Comparison of ENCODE assay signal across 8 mouse cellular contexts in the genomic region with DNA sequence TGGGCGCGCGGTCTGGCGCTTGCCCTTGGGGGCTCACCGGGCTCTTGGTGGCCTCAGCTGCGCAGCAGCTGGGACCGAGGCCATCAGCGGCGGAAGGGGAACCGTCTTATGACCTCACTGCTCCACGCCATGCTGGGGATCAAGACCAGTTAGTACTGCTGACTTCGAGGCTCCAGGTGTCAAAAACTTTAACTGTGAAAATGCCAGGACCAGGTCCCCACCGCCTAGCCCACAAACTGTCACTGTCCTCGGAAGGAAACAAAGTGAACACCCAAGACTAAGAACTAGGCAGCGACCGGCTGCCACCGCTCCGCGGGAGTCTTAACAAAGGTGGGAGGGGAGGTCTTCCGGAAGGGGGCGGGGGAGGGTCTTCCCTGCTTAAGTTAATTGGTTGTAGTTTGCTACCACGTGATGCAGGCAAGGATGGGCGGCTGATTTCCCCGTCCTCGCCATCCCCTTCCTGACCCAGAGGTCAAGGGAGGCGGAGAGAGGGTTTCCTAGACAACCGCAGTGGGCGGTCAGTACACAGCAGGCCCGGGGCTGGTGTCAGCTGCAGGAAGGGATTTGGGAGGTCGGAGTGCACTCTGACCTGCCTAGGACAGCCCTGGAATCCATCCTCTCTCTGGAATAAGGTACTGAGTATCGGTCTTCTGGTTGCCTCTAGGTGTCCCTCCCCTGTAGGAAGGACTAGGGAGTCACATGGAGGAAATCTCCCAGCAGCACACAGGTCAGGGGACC. TPM values are rescaled to one million over a fixed set of nuclear protein-coding genes. Genes with fewer than 3 reads are reported as not detected.
DNase-seq lines count a peak whose midpoint lies in the region; ATAC-seq and TF ChIP-seq lines count a peak whose summit lies in the region.

A gene (plus strand): TSS at position 28 of the 738 bp plus-strand sequence.

- WGBS in heart, adult 2 months, result 3% methylated on average over 31 of the region's 31 CpGs
- 3% methylated on average over 31 of the region's 31 CpGs for WGBS in intestine, postnatal 0 days
- WGBS in limb, embryonic 11.5 days, result 0% methylated on average over 31 of the region's 31 CpGs

- intact Hi-C loops in heart, adult 2 months (cut with DNase I), result no loop called here

- peaks cover 2% of the 10 kb centered on the region for H3K4me1 ChIP-seq in heart, adult 2 months (ENCODE audit: control insufficient read depth, insufficient read depth, low read length)
- peaks cover 4% of the 10 kb centered on the region; the same call in 1 of the 2 replicates for H3K4me1 ChIP-seq in intestine, postnatal 0 days (replicated peaks; ENCODE audit: control insufficient read depth, insufficient read depth, low read length)
- H3K4me1 ChIP-seq in limb, embryonic 11.5 days (ENCODE audit: control insufficient read depth, insufficient read depth, low read length), result no peaks in the 10 kb centered on the region

- H3K4me2 ChIP-seq in intestine, postnatal 0 days (replicated peaks; ENCODE audit: low read depth), result peak within 1 kb of the TSS; percentile 67
- peak within 1 kb of the TSS; percentile 82 for H3K4me2 ChIP-seq in limb, embryonic 11.5 days (ENCODE audit: low read depth, severe bottlenecking)

- no peaks in the 10 kb centered on the region for H3K36me3 ChIP-seq in heart, adult 2 months (ENCODE audit: control insufficient read depth, insufficient read depth, low read length)
- no peaks in the 10 kb centered on the region for H3K36me3 ChIP-seq in intestine, postnatal 0 days (ENCODE audit: control insufficient read depth, insufficient read depth)
- H3K36me3 ChIP-seq in limb, embryonic 11.5 days (ENCODE audit: control insufficient read depth, insufficient read depth, low read length), result no peaks in the 10 kb centered on the region

- peak within 1 kb of the TSS; percentile 2 for H3K9ac ChIP-seq in heart, adult 2 months (ENCODE audit: low read depth, low read length)
- H3K9ac ChIP-seq in intestine, postnatal 0 days (ENCODE audit: low read depth, low read length), result no peak within 1 kb of the TSS
- peak within 1 kb of the TSS; percentile 61 for H3K9ac ChIP-seq in limb, embryonic 11.5 days (ENCODE audit: low read length)

- peak; percentile 62 for DNase-seq in adrenal gland, postnatal 10 days
- peak; percentile 98 for DNase-seq in embryo, embryonic 9.5 days (ENCODE audit: extremely low spot score)
- DNase-seq in heart, adult 2 months, result peak; percentile 70 to 73
- DNase-seq in limb, embryonic 11.5 days (ENCODE audit: low spot score), result peak; percentile 85
- DNase-seq in mesoderm, embryonic 11.5 days (ENCODE audit: low read depth, low spot score), result peak; percentile 94
- DNase-seq in skeletal muscle tissue, adult 2 months (ENCODE audit: low read depth, low spot score), result peak; percentile 45
- DNase-seq in adipocyte (ENCODE audit: low spot score), result no peak

- TF ChIP-seq CTCF in heart, adult 2 months (IDR thresholded peaks at IDR 0.05), result no peak
- TF ChIP-seq CTCF in intestine, postnatal 0 days (IDR thresholded peaks at IDR 0.05; ENCODE audit: low read depth), result no peak

- no peaks in the 10 kb centered on the region for H3K27me3 ChIP-seq in heart, adult 2 months (ENCODE audit: control insufficient read depth, insufficient read depth, low read length)
- no peaks in the 10 kb centered on the region for H3K27me3 ChIP-seq in intestine, postnatal 0 days (replicated peaks; ENCODE audit: control insufficient read depth, insufficient read depth, low read length)
- H3K27me3 ChIP-seq in limb, embryonic 11.5 days (ENCODE audit: control insufficient read depth, insufficient read depth, low read length), result no peaks in the 10 kb centered on the region

- TF ChIP-seq POLR2A in heart, adult 2 months (IDR thresholded peaks at IDR 0.05; ENCODE audit: insufficient read depth, low read depth, low read length), result peak; percentile 67

- H3K79me2 ChIP-seq in heart, adult 2 months (replicated peaks; ENCODE audit: control insufficient read depth, insufficient read depth, low read length), result no peaks in the 10 kb centered on the region

- peak within 1 kb of the TSS; percentile 52 for H3K27ac ChIP-seq in heart, adult 2 months
- no peak within 1 kb of the TSS for H3K27ac ChIP-seq in intestine, postnatal 0 days (ENCODE audit: low read depth, low read length)
- no peak within 1 kb of the TSS for H3K27ac ChIP-seq in limb, embryonic 11.5 days (replicated peaks; ENCODE audit: low read depth, low read length)

- H3K4me3 ChIP-seq in heart, adult 2 months, result peak within 1 kb of the TSS; percentile 43
- peak within 1 kb of the TSS; percentile 38 for H3K4me3 ChIP-seq in intestine, postnatal 0 days (ENCODE audit: low read depth, low read length)
- H3K4me3 ChIP-seq in limb, embryonic 11.5 days (ENCODE audit: low read depth, low read length), result peak within 1 kb of the TSS; percentile 43

- H3K9me3 ChIP-seq in intestine, postnatal 0 days (ENCODE audit: control insufficient read depth), result no peaks in the 10 kb centered on the region
- H3K9me3 ChIP-seq in limb, embryonic 11.5 days (ENCODE audit: control insufficient read depth, low read length), result no peaks in the 10 kb centered on the region

- no peak for TF ChIP-seq EP300 in heart, adult 2 months (IDR thresholded peaks at IDR 0.05; ENCODE audit: insufficient read depth, low read depth, low read length)

- no peak for ATAC-seq in intestine, postnatal 0 days
- ATAC-seq in limb, embryonic 11.5 days (ENCODE audit: insufficient number of reproducible peaks, low FRiP score, low TSS enrichment, low read depth), result peak; percentile 87

RNA-seq across cellular contexts. Expression of the gene that starts here (rescaled TPM):
- total RNA-seq in adrenal gland, postnatal 10 days (2021), result 1 to 10 TPM; 2.1 to 3.2 TPM
- under 1 TPM; 0.10 to 0.14 TPM for total RNA-seq in heart, adult 2 months (2021)
- polyA plus RNA-seq in heart, adult 2 months (2012; rRNA removed), result 0.08 and 0.12 TPM in 2 replicates
- 0.05 and 0.14 TPM in 2 replicates for polyA plus RNA-seq in intestine, postnatal 0 days (2015; fragmentation: Nextera tagmentation; extraction: Ambion mirVana)
- 0.85 and 0.87 TPM in 2 replicates for polyA plus RNA-seq in limb, embryonic 11.5 days (2014; fragmentation: Nextera tagmentation; extraction: Ambion mirVana)

Comparison
In these comparisons a context has a peak if more than half of its experiments do, and no peak if none do; other contexts are left out.
1. Peak in DNase-seq, H3K4me3 ChIP-seq, H3K27ac ChIP-seq and H3K9ac ChIP-seq in heart, adult 2 months; RNA of the gene not detected or under 1 TPM.
2. Peak in DNase-seq, ATAC-seq, H3K4me3 ChIP-seq, H3K9ac ChIP-seq and H3K4me2 ChIP-seq in limb, embryonic 11.5 days; RNA of the gene not detected or under 1 TPM.